Mouse (Mus musculus) thymus, postnatal 25 days (tissue): ENCODE data around the gene Zfp60.

Source experiments
- DNase-seq: peaks from one replicate; pipeline ENCODE4 v3.0.0; 2022

The Zfp60 gene

GRCm38 (mm10) chr7:27794566-27794965 lies 63.4 kb downstream of the Zfp60 start:
- no peak for DNase-seq

- no peak for DNase-seq
Measured at GRCm38 (mm10) chr7:27797906-27798811, 67.0 kb downstream of the Zfp60 start.

- no peak for DNase-seq
Measured at GRCm38 (mm10) chr7:27801137-27801536, 69.9 kb downstream of the Zfp60 start.

GRCm38 (mm10) chr7:27802986-27803385 lies 71.8 kb downstream of the Zfp60 start:
- no peak for DNase-seq
